Mouse (Mus musculus) heart, adult 2 months (tissue): ENCODE results near the gene Hist1h1t.

ENCODE experiments used
- CTCF ChIP-seq: fragments of 200-600 bp; IDR thresholded peaks from 2 replicates; pipeline ENCODE4 v1.8.1; 2022; ENCODE audit warnings: antibody characterized with exemption, mild to moderate bottlenecking, moderate library complexity
- EP300 ChIP-seq: fragments of 200-500 bp; IDR thresholded peaks from 2 replicates; pipeline ENCODE4 v1.6.1; 2011; ENCODE audit warnings: low read depth, low read length, control low read depth; ENCODE audit not compliant: insufficient read depth

- TF ChIP-seq CTCF (no peak), EP300 (no peak)
These were observed 6.6 kb downstream of the Hist1h1t start for GRCm38 (mm10) chr13:23702220-23702619.
